Mouse (Mus musculus): ENCODE data around the gene Cbwd1. TPM values are rescaled to one million over a fixed set of nuclear protein-coding genes. Genes with fewer than 3 reads are reported as not detected.

The Cbwd1 gene
- total RNA-seq, 2 experiments from 2014 or later, result 1.5 to 6.2 TPM

GRCm38 (mm10) chr19:24978852-24979842 is 17.7 kb upstream of the Cbwd1 start:
- no peak for ATAC-seq (replicated peaks; ENCODE audit: low FRiP score, poor library complexity, severe bottlenecking)

- ATAC-seq (replicated peaks; ENCODE audit: low FRiP score, poor library complexity, severe bottlenecking), result no peak
These were observed 16.6 kb upstream of the Cbwd1 start for GRCm38 (mm10) chr19:24977991-24978390.

- no peak for ATAC-seq (replicated peaks; ENCODE audit: low FRiP score, poor library complexity, severe bottlenecking)
These were observed 11.4 kb upstream of the Cbwd1 start for GRCm38 (mm10) chr19:24972701-24973390.

GRCm38 (mm10) chr19:24971307-24971706 is 9.9 kb upstream of the Cbwd1 start:
- ATAC-seq (replicated peaks; ENCODE audit: low FRiP score, poor library complexity, severe bottlenecking), result no peak

- ATAC-seq (replicated peaks; ENCODE audit: low FRiP score, poor library complexity, severe bottlenecking), result no peak
These were observed 5.5 kb upstream of the Cbwd1 start for GRCm38 (mm10) chr19:24966941-24967340.

- no peak for ATAC-seq (replicated peaks; ENCODE audit: low FRiP score, poor library complexity, severe bottlenecking)
These were observed 4.8 kb upstream of the Cbwd1 start for GRCm38 (mm10) chr19:24966203-24966602.

- no peak for ATAC-seq (replicated peaks; ENCODE audit: low FRiP score, poor library complexity, severe bottlenecking)
These were observed 2.9 kb downstream of the Cbwd1 start for GRCm38 (mm10) chr19:24958531-24958930.

- no peak for ATAC-seq (replicated peaks; ENCODE audit: low FRiP score, poor library complexity, severe bottlenecking)
These were observed 15.7 kb downstream of the Cbwd1 start for GRCm38 (mm10) chr19:24945521-24946262.

GRCm38 (mm10) chr19:24937084-24937483 is 24.3 kb downstream of the Cbwd1 start:
- no peak for ATAC-seq (replicated peaks; ENCODE audit: low FRiP score, poor library complexity, severe bottlenecking)

GRCm38 (mm10) chr19:24929041-24929440 is 32.4 kb downstream of the Cbwd1 start:
- no peak for ATAC-seq (replicated peaks; ENCODE audit: low FRiP score, poor library complexity, severe bottlenecking)

- ATAC-seq (replicated peaks; ENCODE audit: low FRiP score, poor library complexity, severe bottlenecking), result no peak
These were observed 40.5 kb downstream of the Cbwd1 start for GRCm38 (mm10) chr19:24920866-24921265.

- no peak for ATAC-seq (replicated peaks; ENCODE audit: low FRiP score, poor library complexity, severe bottlenecking)
These were observed 52.8 kb downstream of the Cbwd1 start for GRCm38 (mm10) chr19:24908385-24909155.

GRCm38 (mm10) chr19:24907655-24908054 is 53.8 kb downstream of the Cbwd1 start:
- no peak for ATAC-seq (replicated peaks; ENCODE audit: low FRiP score, poor library complexity, severe bottlenecking)

- no peak for ATAC-seq (replicated peaks; ENCODE audit: low FRiP score, poor library complexity, severe bottlenecking)
These were observed 58.6 kb downstream of the Cbwd1 start for GRCm38 (mm10) chr19:24902821-24903220.

- no peak for ATAC-seq (replicated peaks; ENCODE audit: low FRiP score, poor library complexity, severe bottlenecking)
These were observed 59.2 kb downstream of the Cbwd1 start for GRCm38 (mm10) chr19:24902256-24902655.

- ATAC-seq (replicated peaks; ENCODE audit: low FRiP score, poor library complexity, severe bottlenecking), result no peak
These were observed 59.7 kb downstream of the Cbwd1 start for GRCm38 (mm10) chr19:24901666-24902065.

GRCm38 (mm10) chr19:24900581-24901220 is 60.7 kb downstream of the Cbwd1 start, which contains the start of gene Foxd4:
TSS of gene Foxd4 (minus strand) at chr19:24901197.
- ATAC-seq (replicated peaks; ENCODE audit: low FRiP score, poor library complexity, severe bottlenecking), result no peak

GRCm38 (mm10) chr19:24899578-24900544 is 61.5 kb downstream of the Cbwd1 start:
- no peak for ATAC-seq (replicated peaks; ENCODE audit: low FRiP score, poor library complexity, severe bottlenecking)

Data from erythroblast, adult 5-6 weeks (primary cell).